Mouse (Mus musculus) kidney, postnatal 4 days (tissue): ENCODE measurements around the gene Fam83d.

Experiments used
- DNase-seq, 2 experiments: peaks; one replicate each; pipeline ENCODE4 v3.0.0; 2021; ENCODE audit warnings: mixed read lengths in 2 of 2

Fam83d gene

GRCm38 (mm10) chr2:158746164-158746563 is 21.7 kb upstream of the Fam83d start:
- DNase-seq = no peak

- DNase-seq = no peak
Observed at GRCm38 (mm10) chr2:158749366-158749765, 18.5 kb upstream of the Fam83d start.

DNA sequence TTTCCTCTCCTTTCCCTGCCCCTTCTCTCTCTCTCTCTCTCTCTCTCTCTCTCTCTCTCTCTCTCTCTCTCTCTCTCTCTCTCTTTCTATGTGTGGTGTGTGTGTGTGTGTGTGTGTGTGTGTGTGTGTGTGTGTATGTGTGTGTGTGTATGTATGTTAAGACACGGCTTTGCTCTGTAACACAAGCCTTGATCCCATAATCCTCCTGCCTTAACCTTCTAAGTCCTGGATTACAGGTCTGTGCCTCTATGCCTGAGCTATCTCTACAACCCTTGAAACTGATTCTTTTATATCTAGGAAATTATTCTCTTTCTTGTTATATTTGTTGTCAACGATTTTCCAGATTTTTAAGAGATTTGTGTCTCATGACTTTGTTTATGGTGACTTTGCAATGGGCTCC is 7.7 kb upstream of the Fam83d start:
- DNase-seq = no peak

DNA sequence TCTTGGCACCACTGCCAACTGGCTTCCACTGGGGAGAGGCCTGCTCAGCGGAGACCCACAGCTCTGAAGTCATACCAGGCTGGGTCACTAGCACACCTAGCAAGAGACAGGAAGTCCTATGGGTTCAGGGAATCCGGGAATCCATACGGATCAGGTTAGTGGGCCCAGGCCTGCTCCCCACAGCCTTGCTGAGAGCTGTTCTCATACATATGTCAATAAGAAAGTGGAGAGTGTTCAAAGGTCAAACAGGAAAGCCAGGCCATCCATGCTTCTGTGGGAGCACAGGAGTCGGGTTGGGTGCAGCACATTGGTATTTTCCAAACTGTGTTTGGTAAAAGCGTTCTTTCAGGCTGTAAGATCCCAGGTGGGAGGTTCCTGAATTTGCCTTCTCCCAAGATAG is 5.6 kb upstream of the Fam83d start:
- DNase-seq = no peak

DNA sequence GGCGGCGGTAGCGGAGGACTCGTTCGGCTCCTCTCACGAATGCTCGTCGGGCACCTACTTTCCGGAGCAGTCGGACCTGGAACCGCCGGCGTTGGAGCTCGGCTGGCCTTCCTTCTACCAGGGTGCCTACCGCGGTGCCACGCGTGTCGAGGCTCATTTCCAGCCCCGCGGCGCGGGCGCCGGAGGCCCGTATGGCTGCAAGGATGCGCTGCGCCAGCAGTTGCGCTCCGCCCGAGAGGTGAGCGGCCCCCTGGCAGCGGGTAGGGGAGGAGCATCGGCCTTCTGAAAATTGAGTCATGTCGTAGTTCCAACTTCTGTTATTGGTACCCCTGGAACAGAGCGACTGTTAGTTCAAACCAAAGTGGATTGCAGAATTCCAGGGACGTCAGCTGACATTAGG is 457 bp downstream of the Fam83d start:
- DNase-seq = peak; percentile 52 to 64

GRCm38 (mm10) chr2:158768771-158769170 is 878 bp downstream of the Fam83d start:
- DNase-seq = no peak

GRCm38 (mm10) chr2:158770126-158770757 is 2.3 kb downstream of the Fam83d start:
- peak; percentile 66 to 70 for DNase-seq

- DNase-seq = no peak
Observed at GRCm38 (mm10) chr2:158771066-158771763, 3.3 kb downstream of the Fam83d start.

DNA sequence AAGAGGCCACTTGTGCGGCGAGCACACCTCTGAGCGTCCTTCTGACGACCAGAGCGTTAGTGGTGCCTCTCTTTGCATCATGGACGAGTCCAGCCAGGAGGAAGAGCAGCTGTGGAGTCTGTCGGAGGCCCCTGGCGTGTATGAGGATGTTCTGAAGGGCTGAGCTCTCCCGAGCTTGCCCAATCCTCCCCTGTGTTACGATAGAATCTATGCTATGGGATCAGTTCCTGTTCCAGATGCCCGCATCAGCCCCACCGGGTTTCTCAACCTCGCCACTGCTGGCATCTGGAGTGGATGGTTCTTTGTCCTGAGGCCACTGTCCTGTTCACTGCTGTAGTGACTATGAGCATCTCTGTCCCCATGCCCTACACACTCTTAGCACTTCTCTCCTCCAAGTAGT is 4.9 kb downstream of the Fam83d start:
- no peak for DNase-seq

- DNase-seq = no peak
Observed at GRCm38 (mm10) chr2:158774886-158775285, 7.0 kb downstream of the Fam83d start.

GRCm38 (mm10) chr2:158776716-158777115 is 8.8 kb downstream of the Fam83d start:
- no peak for DNase-seq

DNA sequence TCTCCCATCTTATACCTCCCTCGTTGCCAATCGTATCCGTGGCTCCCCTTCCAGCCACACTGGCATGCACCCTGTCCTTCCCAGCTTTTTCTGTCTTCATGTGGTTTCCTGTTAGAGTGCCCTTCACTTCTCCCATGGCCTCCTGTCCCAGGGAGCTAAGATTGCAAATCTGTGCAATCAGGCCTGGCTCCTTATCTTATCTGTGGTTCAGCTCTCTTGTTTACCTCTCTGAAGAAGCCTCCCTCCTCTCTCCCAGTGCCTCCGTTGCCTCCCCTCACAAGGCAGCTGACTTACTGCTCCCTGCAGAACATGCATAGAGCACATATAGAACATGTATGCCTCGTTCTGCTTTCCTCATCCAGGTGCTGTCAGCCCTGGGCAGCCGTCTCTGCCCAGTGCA is 9.6 kb downstream of the Fam83d start:
- DNase-seq = no peak

- no peak for DNase-seq
Observed at GRCm38 (mm10) chr2:158778349-158778748, 10.5 kb downstream of the Fam83d start.

- no peak for DNase-seq
Observed at GRCm38 (mm10) chr2:158781126-158781525, 13.2 kb downstream of the Fam83d start.

- DNase-seq = peak in 1 of 2 experiments; percentile 31
Observed at GRCm38 (mm10) chr2:158786927-158787795, 19.3 kb downstream of the Fam83d start.

GRCm38 (mm10) chr2:158794494-158795004 is 26.7 kb downstream of the Fam83d start, which contains the start of gene Dhx35:
Gene Dhx35, plus strand, starts transcription at chr2:158794807.
- peak; percentile 95 to 97 for DNase-seq

GRCm38 (mm10) chr2:158795043-158795442 is 27.1 kb downstream of the Fam83d start:
- DNase-seq = no peak

DNA sequence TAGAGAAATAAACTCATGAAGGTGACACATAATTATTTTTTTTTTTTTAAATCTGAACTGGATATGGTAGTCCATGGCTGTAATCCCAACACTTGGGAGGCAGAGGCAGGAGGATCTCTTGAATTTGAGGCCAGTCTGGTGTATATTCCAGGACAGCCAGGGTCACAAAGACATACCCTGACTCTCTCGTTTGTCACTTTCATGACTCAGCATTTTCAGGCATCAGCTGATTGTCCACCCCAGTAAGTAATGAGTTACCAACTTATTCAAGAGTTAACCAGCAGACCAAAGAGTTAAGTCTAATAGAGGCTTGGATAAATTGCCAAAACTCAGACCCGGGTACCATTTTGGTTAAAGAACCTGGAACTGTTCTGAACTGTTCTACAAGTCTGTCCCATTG is 28.0 kb downstream of the Fam83d start:
- DNase-seq = no peak

DNA sequence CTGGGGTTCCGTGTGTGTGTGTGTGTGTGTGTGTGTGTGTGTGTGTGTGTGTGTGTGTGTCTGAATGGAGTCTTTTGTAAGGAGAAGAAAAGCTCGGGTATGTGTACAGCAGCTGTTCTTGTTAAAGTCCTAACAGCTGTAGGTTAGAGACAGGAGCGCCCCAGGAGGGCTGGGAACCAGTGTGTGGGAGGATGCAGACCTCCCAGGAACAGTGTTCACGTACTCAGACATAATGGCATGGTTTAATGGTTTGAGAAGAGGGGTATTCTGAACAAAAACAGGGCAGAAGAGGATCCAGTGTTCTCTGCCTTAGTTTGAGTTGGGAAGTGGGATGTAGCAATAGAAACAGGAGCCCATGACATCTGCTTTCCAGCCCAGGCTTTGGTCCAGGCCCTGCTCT is 31.4 kb downstream of the Fam83d start:
- no peak for DNase-seq

- DNase-seq = no peak
Observed at GRCm38 (mm10) chr2:158800788-158801187, 32.9 kb downstream of the Fam83d start.

GRCm38 (mm10) chr2:158803575-158803974 is 35.7 kb downstream of the Fam83d start:
- no peak for DNase-seq

DNA sequence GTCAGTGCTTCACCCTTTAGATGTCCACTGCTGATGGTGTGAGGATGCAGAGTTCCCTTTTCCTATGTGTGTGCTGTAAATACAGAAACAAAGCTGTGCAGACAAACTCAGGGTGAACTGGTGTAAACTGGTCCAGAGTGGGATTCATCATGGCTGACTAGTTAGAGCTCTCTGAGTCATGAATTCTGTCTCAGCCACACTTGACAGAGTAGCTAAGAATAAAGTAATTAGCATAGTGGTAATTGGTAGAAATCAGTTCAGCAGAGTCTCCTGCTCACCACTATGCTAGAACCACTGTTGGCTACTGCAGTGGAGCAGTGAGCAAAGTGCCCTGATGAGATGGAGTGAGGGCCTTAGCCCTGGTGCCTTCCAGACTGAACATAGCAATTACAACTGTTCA is 47.8 kb downstream of the Fam83d start:
- DNase-seq = no peak

DNA sequence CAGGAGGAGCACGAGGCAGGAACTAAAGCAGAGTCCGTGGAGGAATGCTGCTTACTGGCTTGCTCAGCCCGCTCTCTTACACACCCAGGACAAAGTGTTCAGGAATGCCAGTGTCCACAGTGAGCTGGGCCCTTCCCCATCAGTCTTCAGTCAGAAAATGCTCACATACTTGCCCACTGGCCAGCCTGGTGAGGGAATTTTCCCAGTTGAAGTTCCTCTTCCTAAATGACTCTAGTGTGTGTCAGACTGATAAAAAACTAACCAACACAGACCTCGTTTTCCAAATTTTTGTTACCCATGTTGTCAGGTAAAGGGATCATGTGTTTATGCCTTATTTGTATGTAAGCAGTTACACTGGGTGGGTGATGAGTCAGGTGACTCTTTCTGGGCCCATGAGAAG is 48.3 kb downstream of the Fam83d start:
- no peak for DNase-seq
